Comparison of ENCODE assay signal across 8 mouse cellular contexts in the genomic region with DNA sequence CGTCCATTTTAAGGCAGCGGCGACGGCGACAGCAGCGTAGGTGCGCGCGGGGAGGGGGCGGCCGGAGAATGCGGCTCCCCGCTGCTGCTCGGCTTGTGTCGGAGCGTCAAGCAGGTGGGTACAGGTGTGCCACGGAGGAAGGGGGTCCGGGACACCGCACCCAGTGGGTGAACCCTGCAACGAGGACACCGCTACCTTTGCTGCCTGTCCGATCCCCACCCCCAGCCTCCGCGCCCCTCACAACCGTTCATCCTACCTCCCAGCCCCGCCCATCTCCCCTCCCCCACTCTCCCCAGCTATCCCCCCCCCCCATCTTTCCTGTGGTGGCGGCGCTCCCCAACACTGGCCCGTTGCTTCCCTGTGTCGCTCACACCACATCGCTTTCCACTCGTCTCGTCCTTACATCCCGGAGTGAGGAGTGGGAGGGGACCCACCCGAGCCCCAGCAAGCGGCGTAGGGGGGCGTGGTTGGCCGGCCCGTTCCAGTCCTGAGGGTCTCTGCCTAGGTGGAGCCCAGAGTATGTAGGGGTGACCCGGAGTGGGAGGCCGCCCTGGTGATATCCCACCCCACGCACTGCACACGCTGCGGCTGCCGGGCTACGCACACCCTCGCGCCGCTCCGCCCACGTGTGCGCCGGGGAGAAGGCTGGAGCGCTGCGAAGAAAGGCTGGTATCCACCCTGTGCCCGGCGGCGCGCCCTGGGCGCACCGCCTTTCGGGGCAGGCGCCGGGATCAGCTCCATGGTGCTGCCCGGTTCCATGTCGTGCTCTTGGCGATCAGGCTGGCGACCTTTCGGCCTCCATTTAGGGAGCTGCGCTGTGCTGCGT. TPM values are rescaled to one million over a fixed set of nuclear protein-coding genes. Genes with fewer than 3 reads are reported as not detected.
A peak's percentile ranks its signal among the peaks of the same experiment; 100 is the strongest.
DNase-seq lines count a peak whose midpoint lies in the region; ATAC-seq and TF ChIP-seq lines count a peak whose summit lies in the region.

No protein-coding gene starts in this region.

- no peak overlapping the region for H3K9ac ChIP-seq in kidney, postnatal 0 days (ENCODE audit: low read depth, low read length)
- no peak overlapping the region for H3K9ac ChIP-seq in embryonic facial prominence, embryonic 11.5 days (replicated peaks; ENCODE audit: low read length)
- no peak overlapping the region for H3K9ac ChIP-seq in liver, postnatal 0 days (replicated peaks)

- WGBS in kidney, postnatal 0 days: under 1% methylated on average over 70 of the region's 72 CpGs
- under 1% methylated on average over 68 of the region's 72 CpGs for WGBS in embryonic facial prominence, embryonic 11.5 days
- under 1% methylated on average over 69 of the region's 72 CpGs for WGBS in liver, postnatal 0 days (ENCODE audit: insufficient replicate concordance)

- H3K27me3 ChIP-seq in kidney, postnatal 0 days (ENCODE audit: insufficient read depth, low read length): peaks cover 40% of the 10 kb centered on the region
- peaks cover 47% of the 10 kb centered on the region for H3K27me3 ChIP-seq in embryonic facial prominence, embryonic 11.5 days (ENCODE audit: control insufficient read depth, insufficient read depth, low read length)
- H3K27me3 ChIP-seq in liver, postnatal 0 days (ENCODE audit: insufficient read depth, low read length): peaks cover 56% of the 10 kb centered on the region

- ATAC-seq in kidney, postnatal 0 days (replicated peaks; ENCODE audit: low FRiP score, low read depth): peak; percentile 25; the same call in 1 of the 2 replicates
- ATAC-seq in embryonic facial prominence, embryonic 11.5 days (replicated peaks; ENCODE audit: insufficient number of reproducible peaks, low FRiP score, low TSS enrichment, low read depth): peak; percentile 85
- ATAC-seq in inflammation-experienced regulatory T-cells, adult 6 months: peak; percentile 66
- ATAC-seq in liver, postnatal 0 days: no peak

- no peak for DNase-seq in kidney, postnatal 0 days (ENCODE audit: low spot score)
- no peak for DNase-seq in kidney, adult 11 months
- peak; percentile 60 for DNase-seq in adrenal gland, adult 2 months
- DNase-seq in embryonic facial prominence, embryonic 11.5 days (ENCODE audit: low spot score): peak; percentile 21
- no peak for DNase-seq in liver, postnatal 0 days
- DNase-seq in right cerebral cortex, postnatal 36 days (ENCODE audit: low spot score in 2 of 2): peak; percentile 51 to 54
- DNase-seq in gastrocnemius, postnatal 25 days: no peak

- no peak overlapping the region for H3K27ac ChIP-seq in kidney, postnatal 0 days
- no peak overlapping the region for H3K27ac ChIP-seq in embryonic facial prominence, embryonic 11.5 days (replicated peaks; ENCODE audit: low read depth, low read length)
- no peak overlapping the region for H3K27ac ChIP-seq in liver, postnatal 0 days (ENCODE audit: low read depth)

- H3K4me1 ChIP-seq in kidney, postnatal 0 days (replicated peaks; ENCODE audit: insufficient read depth, low read length): peaks cover 14% of the 10 kb centered on the region; the same call in 1 of the 2 replicates
- H3K4me1 ChIP-seq in embryonic facial prominence, embryonic 11.5 days (ENCODE audit: control insufficient read depth, insufficient read depth, low read length): peaks cover 3% of the 10 kb centered on the region; the same call in 1 of the 2 replicates
- H3K4me1 ChIP-seq in liver, postnatal 0 days (ENCODE audit: insufficient read depth): peaks cover 13% of the 10 kb centered on the region; the same call in 1 of the 2 replicates

- no peak for TF ChIP-seq EP300 in liver, postnatal 0 days (IDR thresholded peaks at IDR 0.05; ENCODE audit: low read depth)

- TF ChIP-seq CTCF in kidney, postnatal 0 days (IDR thresholded peaks at IDR 0.05; ENCODE audit: low read depth): no peak
- TF ChIP-seq CTCF in liver, postnatal 0 days (IDR thresholded peaks at IDR 0.05; ENCODE audit: low read depth): no peak

- H3K4me3 ChIP-seq in kidney, postnatal 0 days (replicated peaks; ENCODE audit: low read depth, low read length): peak overlapping the region; percentile 50
- H3K4me3 ChIP-seq in embryonic facial prominence, embryonic 11.5 days (ENCODE audit: low read depth, low read length): peak overlapping the region; percentile 51
- peak overlapping the region; percentile 55 for H3K4me3 ChIP-seq in liver, postnatal 0 days (ENCODE audit: low read depth, low read length)

- H3K36me3 ChIP-seq in kidney, postnatal 0 days (ENCODE audit: insufficient read depth, low read length): no peaks in the 10 kb centered on the region
- no peaks in the 10 kb centered on the region for H3K36me3 ChIP-seq in embryonic facial prominence, embryonic 11.5 days (replicated peaks; ENCODE audit: control insufficient read depth, insufficient read depth, low read depth, low read length)
- no peaks in the 10 kb centered on the region for H3K36me3 ChIP-seq in liver, postnatal 0 days (replicated peaks; ENCODE audit: insufficient read depth, low read length)

- peak overlapping the region; percentile 97 for H3K4me2 ChIP-seq in kidney, postnatal 0 days (ENCODE audit: low read length)
- H3K4me2 ChIP-seq in embryonic facial prominence, embryonic 11.5 days (ENCODE audit: low read depth, low read length): peak overlapping the region; percentile 95
- H3K4me2 ChIP-seq in liver, postnatal 0 days (ENCODE audit: low read depth, low read length): peak overlapping the region; percentile 84

- no peaks in the 10 kb centered on the region for H3K9me3 ChIP-seq in kidney, postnatal 0 days (replicated peaks; ENCODE audit: low read length)
- H3K9me3 ChIP-seq in embryonic facial prominence, embryonic 11.5 days (replicated peaks; ENCODE audit: control insufficient read depth, low read length): no peaks in the 10 kb centered on the region
- no peaks in the 10 kb centered on the region for H3K9me3 ChIP-seq in liver, postnatal 0 days (ENCODE audit: low read length)

RNA-seq across cellular contexts. Expression of a gene that starts 39.7 kb away (rescaled TPM):
- 14.2 and 14.8 TPM in 2 replicates for polyA plus RNA-seq in kidney, postnatal 0 days (2015; fragmentation: Nextera tagmentation; extraction: Ambion mirVana)
- 100 to 1,000 TPM in 1 of 2 experiments, 10 to 100 TPM in 1; 32.6 to 122 TPM for total RNA-seq in adrenal gland, adult 2 months (2021)
- polyA plus RNA-seq in adrenal gland, adult 2 months (2012; rRNA removed): 39.2 and 91.2 TPM in 2 replicates
- polyA plus RNA-seq in embryonic facial prominence, embryonic 11.5 days (2014; fragmentation: Nextera tagmentation; extraction: Ambion mirVana): 5.9 and 6.4 TPM in 2 replicates
- 1 to 10 TPM in 2 of 3 experiments, under 1 TPM in 1; 0.68 to 1.5 (median 1.2) TPM for polyA plus RNA-seq in inflammation-experienced regulatory T-cells, adult 6 months (2017; shearing (Covaris generic))
- polyA plus RNA-seq in liver, postnatal 0 days (2015; fragmentation: Nextera tagmentation; extraction: Ambion mirVana): 1.7 and 1.9 TPM in 2 replicates
- total RNA-seq in gastrocnemius, postnatal 25 days (2021): 10 to 100 TPM; 61.1 to 73.3 TPM

RNA-seq across cellular contexts. Expression of a gene that starts 56.5 kb away (rescaled TPM):
- not detected in 2 replicates for polyA plus RNA-seq in kidney, postnatal 0 days (2015; fragmentation: Nextera tagmentation; extraction: Ambion mirVana)
- under 1 TPM; 0.23 to 0.52 TPM for total RNA-seq in adrenal gland, adult 2 months (2021)
- 0.03 and 0.68 TPM in 2 replicates for polyA plus RNA-seq in adrenal gland, adult 2 months (2012; rRNA removed)
- polyA plus RNA-seq in embryonic facial prominence, embryonic 11.5 days (2014; fragmentation: Nextera tagmentation; extraction: Ambion mirVana): not detected in 2 replicates
- 1 to 10 TPM in 2 of 3 experiments, under 1 TPM in 1; 0.30 to 2.4 (median 2.2) TPM for polyA plus RNA-seq in inflammation-experienced regulatory T-cells, adult 6 months (2017; shearing (Covaris generic))
- not detected in 2 replicates for polyA plus RNA-seq in liver, postnatal 0 days (2015; fragmentation: Nextera tagmentation; extraction: Ambion mirVana)
- total RNA-seq in gastrocnemius, postnatal 25 days (2021): not detected

Comparison
In these comparisons a context has a peak if more than half of its experiments do, and no peak if none do; other contexts are left out.
1. DNase-seq: peak in adrenal gland, adult 2 months (single experiment), embryonic facial prominence, embryonic 11.5 days (single experiment) and right cerebral cortex, postnatal 36 days (2 of 2); none in kidney, postnatal 0 days (single experiment), kidney, adult 11 months (single experiment), liver, postnatal 0 days (single experiment) and gastrocnemius, postnatal 25 days (single experiment).
2. Peak in every context shown above with its lines, with median percentiles within 50 percentile points of each other: H3K4me2 ChIP-seq and H3K4me3 ChIP-seq.